Mouse (Mus musculus) liver, embryonic 11.5 days (tissue): ENCODE measurements at regions not wholly inside any gene's neighbourhood (a gene's known extent, or its start where the extent isn't known, plus 50 kb on each side); places are given as distances from the start of the nearest gene placed in this dataset.

Experiments used
- ATAC-seq: fragments of 200-750 bp; cut with Nextera tagmentation; replicated peaks from 2 replicates; pipeline ENCODE4 v1.8.0; 2017; ENCODE audit warnings: moderate number of reproducible peaks, mild to moderate bottlenecking, moderate TSS enrichment, moderate library complexity; ENCODE audit not compliant: low FRiP score
- DNase-seq: peaks from one replicate; pipeline ENCODE4 v3.0.0-alpha.2; 2017; ENCODE audit warnings: low spot score
- H3K27ac ChIP-seq: fragments of 300-500 bp; sonication (generic); 2 replicates; pipeline ENCODE4 v1.5.1; 2014; ENCODE audit warnings: mild to moderate bottlenecking, low read depth, low read length, control low read depth
- H3K27me3 ChIP-seq: fragments of 300-500 bp; sonication (generic); replicated peaks from 2 replicates; pipeline ENCODE4 v1.6.1; 2014; ENCODE audit warnings: low read length, mixed read lengths; ENCODE audit not compliant: control insufficient read depth, insufficient read depth
- H3K36me3 ChIP-seq: fragments of 300-500 bp; sonication (generic); 2 replicates; pipeline ENCODE4 v1.6.1; 2014; ENCODE audit warnings: mild to moderate bottlenecking, low read length, moderate library complexity, mixed read lengths; ENCODE audit not compliant: control insufficient read depth, insufficient read depth
- H3K4me1 ChIP-seq: fragments of 300-500 bp; sonication (generic); replicated peaks from 2 replicates; pipeline ENCODE4 v1.6.1; 2014; ENCODE audit warnings: low read length, mixed read lengths; ENCODE audit not compliant: control insufficient read depth, insufficient read depth
- H3K4me2 ChIP-seq: fragments of 300-500 bp; sonication (generic); 2 replicates; pipeline ENCODE4 v1.6.1; 2014; ENCODE audit warnings: mild to moderate bottlenecking, control low read depth, moderate library complexity
- H3K4me3 ChIP-seq: fragments of 300-500 bp; sonication (generic); 2 replicates; pipeline ENCODE4 v1.5.1; 2014; ENCODE audit warnings: low read depth, low read length, control low read depth
- H3K9ac ChIP-seq: fragments of 300-500 bp; sonication (generic); 2 replicates; pipeline ENCODE4 v1.6.1; 2014; ENCODE audit warnings: low read depth, low read length, control low read depth
- H3K9me3 ChIP-seq: fragments of 300-500 bp; sonication (generic); 2 replicates; pipeline ENCODE4 v1.6.1; 2016; ENCODE audit warnings: low read length, inconsistent platforms, mixed read lengths; ENCODE audit not compliant: control insufficient read depth
- WGBS: fragments of 180-500 bp; shearing (Covaris S2); extraction: QIAGEN DNeasy Blood & Tissue Kit; methylation state at CpG from one replicate; pipeline ENCODE4 v1.1.7; 2014; 5-methylcytosine and 5-hydroxymethylcytosine counted together

- Histone ChIP-seq H3K9me3 (no peaks in the 10 kb centered on the region), H3K4me2 (no peak overlapping the region), H3K36me3 (no peaks in the 10 kb centered on the region), H3K9ac (no peak overlapping the region), H3K4me3 (no peak overlapping the region), H3K27me3 (peaks cover 17% of the 10 kb centered on the region), H3K27ac (no peak overlapping the region), H3K4me1 (peaks cover 3% of the 10 kb centered on the region; the same call in 1 of the 2 replicates)
- ATAC-seq (no peak), DNase-seq (no peak)
- 57% methylated on average over 9 of the region's 9 CpGs for WGBS
Observed at GRCm38 (mm10) chr6:100010954-100011481, 276.3 kb downstream of the Rybp start.

DNA sequence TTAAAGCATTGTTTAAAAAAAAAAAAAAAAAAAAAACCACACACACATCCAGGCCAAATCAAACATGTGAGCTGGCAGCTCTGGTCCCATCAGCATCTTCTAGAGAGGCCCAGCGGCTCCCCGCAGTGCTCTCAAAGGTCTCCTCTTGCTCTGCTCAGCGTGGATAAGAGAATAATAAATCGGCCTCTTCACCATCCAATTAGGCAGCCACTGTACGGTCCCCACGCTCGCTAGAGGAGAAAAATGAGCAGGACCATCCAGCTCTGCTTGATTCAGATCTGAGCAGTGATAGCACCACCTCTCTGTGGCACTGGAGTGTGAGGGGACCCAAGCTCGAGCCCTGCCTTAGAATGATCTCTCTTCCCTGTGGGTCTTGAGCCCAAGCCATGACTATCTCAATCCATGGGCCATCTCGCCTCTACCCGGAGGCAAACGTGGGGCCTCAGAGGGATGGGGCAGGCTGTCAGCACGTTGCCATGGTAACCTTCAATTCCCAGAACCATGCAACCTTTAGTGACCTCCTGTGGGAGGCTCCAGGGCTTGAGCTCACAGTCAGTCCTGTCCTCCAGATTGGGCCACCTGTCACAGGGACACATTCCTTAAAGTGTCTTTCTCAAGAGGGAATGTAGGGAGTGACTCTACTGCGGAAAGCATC, 273.6 kb upstream of the Prok2 start:
- no peak for ATAC-seq
- Histone ChIP-seq H3K4me3 (no peak overlapping the region), H3K27me3 (peaks cover 7% of the 10 kb centered on the region), H3K4me2 (no peak overlapping the region), H3K4me1 (peaks cover 7% of the 10 kb centered on the region), H3K9ac (no peak overlapping the region), H3K27ac (no peak overlapping the region), H3K36me3 (no peaks in the 10 kb centered on the region), H3K9me3 (no peaks in the 10 kb centered on the region)
- WGBS: 56% methylated on average over 13 of the region's 13 CpGs
- no peak for DNase-seq

DNA sequence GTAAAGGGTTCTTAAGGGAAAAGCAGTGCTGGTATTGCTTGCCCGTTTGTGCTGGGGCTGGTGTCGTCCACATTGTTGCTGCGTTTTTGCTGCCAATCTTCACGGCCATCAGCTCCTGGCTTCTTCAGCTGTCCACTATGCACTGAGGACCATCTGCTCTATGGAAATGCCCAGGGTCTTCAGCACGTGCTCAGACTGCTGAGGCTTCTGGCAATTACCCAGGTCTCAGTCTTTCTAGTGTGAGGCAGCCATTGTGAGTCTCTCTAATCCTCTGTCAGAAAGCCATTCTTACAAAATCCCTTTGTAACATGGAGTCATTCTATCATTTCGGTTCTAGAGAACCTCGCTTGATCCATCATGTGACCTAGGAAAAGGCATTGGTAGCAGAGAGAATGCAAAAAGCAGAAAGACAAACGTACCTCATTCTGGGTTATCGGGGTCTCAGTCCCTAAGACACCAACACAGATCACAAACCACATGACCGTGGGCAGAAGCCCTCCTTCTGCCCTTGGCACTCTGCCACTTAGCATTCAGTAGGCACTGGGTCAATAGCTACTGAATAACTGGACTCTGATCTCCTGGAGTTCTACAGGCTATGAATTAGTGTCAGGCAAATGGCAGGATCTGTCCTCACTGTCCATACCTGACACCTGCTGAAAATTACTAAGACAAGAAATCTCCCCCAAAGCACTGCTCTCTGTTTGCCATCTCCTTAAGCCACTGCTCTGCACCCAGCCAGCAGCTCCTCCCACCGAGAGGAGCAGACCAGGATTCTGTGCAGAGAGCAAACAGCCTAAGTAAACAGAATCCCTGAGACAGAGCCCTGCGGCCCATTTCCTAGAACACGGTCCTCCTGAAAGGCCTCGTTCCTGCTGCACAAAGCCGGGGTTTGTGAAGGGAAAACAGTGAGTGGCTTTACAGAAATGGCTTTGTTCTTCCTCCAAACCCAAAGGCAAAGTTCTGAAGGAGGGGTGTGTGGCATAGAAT, 270.1 kb upstream of the Prok2 start:
- Histone ChIP-seq H3K4me3 (no peak overlapping the region), H3K4me1 (peaks cover 10% of the 10 kb centered on the region), H3K9ac (no peak overlapping the region), H3K27me3 (peaks cover 7% of the 10 kb centered on the region), H3K27ac (no peak overlapping the region), H3K36me3 (no peaks in the 10 kb centered on the region), H3K9me3 (no peaks in the 10 kb centered on the region), H3K4me2 (no peak overlapping the region)
- 61% methylated on average over 15 of the region's 15 CpGs for WGBS
- DNase-seq (no peak), ATAC-seq (no peak)

GRCm38 (mm10) chr6:99994026-99994425, 267.8 kb upstream of the Prok2 start:
- H3K4me3 ChIP-seq: no peak overlapping the region
- H3K9ac ChIP-seq: no peak overlapping the region
- no peak overlapping the region for H3K4me2 ChIP-seq
- DNase-seq: no peak
- no peaks in the 10 kb centered on the region for H3K9me3 ChIP-seq
- ATAC-seq: no peak
- no peaks in the 10 kb centered on the region for H3K36me3 ChIP-seq
- H3K27ac ChIP-seq: no peak overlapping the region
- 70% methylated on average over 3 of the region's 3 CpGs for WGBS
- H3K4me1 ChIP-seq: peaks cover 13% of the 10 kb centered on the region
- peaks cover 4% of the 10 kb centered on the region; the same call in 1 of the 2 replicates for H3K27me3 ChIP-seq

GRCm38 (mm10) chr6:99991079-99991478, 264.9 kb upstream of the Prok2 start:
- Histone ChIP-seq H3K27me3 (peaks cover 16% of the 10 kb centered on the region), H3K9me3 (no peaks in the 10 kb centered on the region), H3K27ac (no peak overlapping the region; the same call in 1 of the 2 replicates), H3K36me3 (no peaks in the 10 kb centered on the region), H3K9ac (no peak overlapping the region), H3K4me2 (no peak overlapping the region), H3K4me3 (no peak overlapping the region), H3K4me1 (peaks cover 6% of the 10 kb centered on the region)
- DNase-seq: peak; percentile 58
- WGBS: 53% methylated on average over 7 of the region's 7 CpGs
- ATAC-seq: peak; percentile 47

GRCm38 (mm10) chr6:99990604-99991003, 264.4 kb upstream of the Prok2 start:
- Histone ChIP-seq H3K4me1 (peaks cover 6% of the 10 kb centered on the region), H3K4me3 (no peak overlapping the region), H3K27me3 (peaks cover 21% of the 10 kb centered on the region), H3K27ac (no peak overlapping the region; the same call in 1 of the 2 replicates), H3K9ac (no peak overlapping the region), H3K4me2 (no peak overlapping the region), H3K36me3 (no peaks in the 10 kb centered on the region), H3K9me3 (no peaks in the 10 kb centered on the region)
- DNase-seq (no peak), ATAC-seq (peak; percentile 31; the same call in 1 of the 2 replicates)
- 72% methylated on average over 6 of the region's 6 CpGs for WGBS

DNA sequence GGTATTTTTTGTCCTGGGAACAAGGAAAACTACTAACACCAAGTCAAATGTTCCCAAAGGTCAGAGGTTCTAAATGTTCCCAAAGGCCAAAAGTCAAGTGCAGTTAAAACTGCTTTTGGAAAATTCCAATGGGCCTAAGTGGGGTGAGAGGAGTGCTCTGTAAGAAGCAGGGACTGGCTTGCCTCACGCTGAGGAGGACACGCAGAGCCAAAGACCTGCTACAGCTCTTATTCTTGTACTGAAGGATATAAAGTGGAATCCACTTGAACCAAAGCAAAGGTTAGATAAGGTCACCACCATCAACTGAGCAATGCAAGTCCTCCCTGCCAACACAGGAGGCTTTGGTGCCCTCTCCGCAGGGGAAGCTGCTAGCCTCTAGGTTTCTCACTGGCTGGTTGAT, 260.3 kb upstream of the Prok2 start:
- peaks cover 37% of the 10 kb centered on the region for H3K27me3 ChIP-seq
- 71% methylated on average over 3 of the region's 3 CpGs for WGBS

DNA sequence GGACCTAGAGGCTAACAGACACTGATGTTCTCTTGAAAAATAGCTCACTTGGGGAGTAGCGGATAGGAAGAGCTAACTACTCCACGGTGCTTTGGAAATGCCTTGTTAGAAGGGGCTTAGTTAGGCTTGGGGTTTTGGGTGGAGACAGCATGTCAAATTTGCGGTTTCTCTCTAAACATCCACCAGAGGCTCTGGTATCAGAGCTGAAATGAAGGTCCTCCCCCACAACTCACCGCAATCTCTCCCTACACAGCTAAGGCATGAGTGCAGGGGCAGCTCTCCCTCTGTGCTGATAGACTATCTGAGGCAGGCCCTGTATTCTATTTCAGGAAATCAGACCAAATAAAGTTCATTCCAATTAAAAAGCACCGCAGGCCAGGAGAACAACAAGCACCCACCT, 259.1 kb upstream of the Prok2 start:
- no peak for ATAC-seq
- no peaks in the 10 kb centered on the region for H3K36me3 ChIP-seq
- H3K4me3 ChIP-seq: no peak overlapping the region
- H3K27ac ChIP-seq: no peak overlapping the region
- H3K9me3 ChIP-seq: no peaks in the 10 kb centered on the region
- DNase-seq: no peak
- H3K9ac ChIP-seq: no peak overlapping the region
- peaks cover 8% of the 10 kb centered on the region for H3K4me1 ChIP-seq
- H3K4me2 ChIP-seq: no peak overlapping the region
- H3K27me3 ChIP-seq: peaks cover 37% of the 10 kb centered on the region
- WGBS: 18% methylated on average over 5 of the region's 5 CpGs

More for the DNA sequence above, 260.3 kb upstream of the Prok2 start:
- H3K27ac ChIP-seq: no peak overlapping the region
- H3K4me3 ChIP-seq: no peak overlapping the region
- no peak overlapping the region for H3K9ac ChIP-seq
- no peak for DNase-seq
- no peak overlapping the region for H3K4me2 ChIP-seq
- no peaks in the 10 kb centered on the region for H3K36me3 ChIP-seq
- peaks cover 13% of the 10 kb centered on the region for H3K4me1 ChIP-seq
- ATAC-seq: no peak
- H3K9me3 ChIP-seq: no peaks in the 10 kb centered on the region
